Mouse (Mus musculus) kidney, adult 9 months (tissue): ENCODE data around the gene Ctnnd2.
A peak's percentile ranks its signal among the peaks of the same experiment; 100 is the strongest.

Experiments used
- DNase-seq: peaks from one replicate; pipeline ENCODE4 v3.0.0; 2022

The Ctnnd2 gene

GRCm38 (mm10) chr15:30660539-30661149 is 488.3 kb downstream of the Ctnnd2 start:
- no peak for DNase-seq

GRCm38 (mm10) chr15:30661689-30662422 is 489.5 kb downstream of the Ctnnd2 start:
- no peak for DNase-seq

GRCm38 (mm10) chr15:30667819-30668587 is 495.6 kb downstream of the Ctnnd2 start:
- no peak for DNase-seq

- DNase-seq = no peak
These were observed 509.5 kb downstream of the Ctnnd2 start for GRCm38 (mm10) chr15:30681939-30682338.

DNA sequence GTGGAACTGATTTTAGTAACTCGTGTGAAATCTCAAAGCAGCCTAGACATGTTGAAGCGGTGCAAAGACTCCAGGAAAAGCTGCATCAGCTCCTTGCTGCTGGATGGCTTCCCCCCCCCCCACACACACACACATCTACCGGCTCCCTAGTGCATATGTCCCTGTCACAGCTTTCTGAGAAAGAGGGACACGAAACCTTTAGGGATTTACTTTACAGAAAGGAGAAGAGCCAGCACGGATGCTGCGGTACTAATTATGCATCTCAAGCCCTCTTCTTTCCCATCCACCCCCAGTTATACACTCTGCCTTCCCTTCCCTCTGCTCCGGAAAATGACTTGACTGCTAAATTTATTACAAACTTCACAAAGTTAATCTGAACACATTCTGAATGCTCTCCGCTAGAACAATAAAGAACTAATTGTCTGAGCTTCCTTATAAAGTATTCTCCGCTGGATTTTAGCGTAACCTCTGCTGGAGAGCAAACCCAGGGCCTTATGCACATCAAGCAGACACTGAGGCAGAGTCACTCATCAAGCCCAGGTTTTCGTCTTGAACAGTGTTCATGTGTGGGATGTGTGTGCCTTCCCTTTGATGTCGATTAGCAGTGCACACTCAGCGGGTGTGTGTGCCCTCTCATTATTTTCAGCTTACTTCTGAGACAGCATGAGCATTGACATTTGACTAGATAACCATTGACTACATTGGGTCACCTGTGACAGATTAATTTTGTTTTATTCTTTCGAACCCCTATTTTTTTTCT is 510.1 kb downstream of the Ctnnd2 start:
- DNase-seq = no peak

DNA sequence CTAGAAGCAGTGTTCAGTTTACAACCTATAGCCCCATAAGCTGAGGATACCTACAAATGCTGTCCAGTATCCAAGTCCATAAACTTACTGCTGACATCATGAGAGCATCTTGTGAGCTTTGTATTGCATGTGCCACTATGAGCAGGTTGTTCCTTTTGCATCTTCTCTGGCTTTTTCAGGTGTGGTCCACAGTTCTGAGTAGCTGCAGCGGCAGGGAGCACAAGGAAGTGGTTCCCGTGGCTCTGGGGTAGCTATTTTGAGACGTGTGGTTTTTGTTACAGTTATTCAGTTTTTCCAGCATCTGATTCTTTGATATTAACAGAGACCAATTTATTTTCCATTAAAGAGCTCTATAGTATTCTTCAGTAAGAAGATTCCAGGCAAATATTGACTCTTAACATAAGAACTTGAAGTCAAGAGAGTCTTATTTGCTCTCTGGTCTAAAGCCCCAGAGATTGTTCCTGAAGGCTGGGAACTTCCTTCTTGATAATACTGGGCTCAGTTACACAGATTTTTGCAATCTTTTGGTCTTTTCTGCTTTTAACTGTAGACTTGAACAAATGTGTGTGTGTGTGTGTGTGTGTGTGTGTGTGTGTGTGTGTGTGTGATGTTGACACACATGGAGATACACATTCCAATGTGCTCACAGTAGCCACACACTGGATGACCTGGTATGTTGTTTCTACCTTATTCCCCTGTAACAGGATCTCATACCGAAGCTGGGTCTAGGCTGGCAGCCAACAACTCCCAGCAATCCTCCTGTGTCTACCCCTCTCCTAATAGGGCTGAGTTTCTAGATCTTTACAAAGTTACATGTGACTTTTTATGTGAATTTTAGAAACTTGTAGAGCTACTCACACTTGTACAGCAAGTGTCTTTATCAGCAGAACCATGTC is 514.1 kb downstream of the Ctnnd2 start:
- no peak for DNase-seq

GRCm38 (mm10) chr15:30693754-30694205 is 521.4 kb downstream of the Ctnnd2 start:
- no peak for DNase-seq

DNA sequence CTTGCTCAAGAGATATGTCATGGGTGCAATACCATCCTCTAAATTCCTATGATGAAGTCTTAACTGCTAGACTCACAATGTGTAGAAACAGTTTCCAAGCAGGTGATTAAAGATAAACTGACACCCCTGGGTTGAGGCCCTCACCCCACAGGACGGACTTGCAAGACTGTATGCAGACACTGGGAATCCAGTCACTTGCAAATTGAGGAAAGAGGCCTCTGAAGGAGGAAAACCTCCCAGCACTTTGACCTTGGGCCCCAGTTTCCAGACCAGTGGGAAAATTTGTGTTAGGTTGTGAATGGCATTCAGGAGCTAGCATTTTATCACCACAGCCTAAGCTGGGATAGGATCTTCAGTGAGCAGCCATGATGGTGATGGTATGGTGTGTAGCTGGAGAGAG is 521.9 kb downstream of the Ctnnd2 start:
- DNase-seq = no peak

DNA sequence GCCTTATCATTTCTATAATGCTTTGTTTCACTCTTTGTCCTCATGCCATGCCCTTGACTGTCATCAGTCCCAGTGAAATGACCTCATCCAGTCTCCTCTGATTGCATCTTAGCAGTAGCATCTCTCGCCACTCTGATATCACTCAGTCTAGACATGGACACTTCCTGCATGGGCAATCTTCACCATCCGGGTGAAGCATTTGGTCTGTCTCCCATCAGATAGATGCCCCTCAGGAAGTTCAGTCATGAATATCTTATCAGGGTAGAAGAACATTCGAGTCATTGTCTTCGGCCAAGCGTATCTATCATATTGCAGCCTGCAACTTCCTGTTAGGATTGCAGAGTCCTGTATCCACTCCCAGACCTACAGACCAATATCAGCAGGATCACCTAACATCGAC is 523.5 kb downstream of the Ctnnd2 start:
- no peak for DNase-seq

GRCm38 (mm10) chr15:30697356-30697755 is 525.0 kb downstream of the Ctnnd2 start:
- no peak for DNase-seq

DNA sequence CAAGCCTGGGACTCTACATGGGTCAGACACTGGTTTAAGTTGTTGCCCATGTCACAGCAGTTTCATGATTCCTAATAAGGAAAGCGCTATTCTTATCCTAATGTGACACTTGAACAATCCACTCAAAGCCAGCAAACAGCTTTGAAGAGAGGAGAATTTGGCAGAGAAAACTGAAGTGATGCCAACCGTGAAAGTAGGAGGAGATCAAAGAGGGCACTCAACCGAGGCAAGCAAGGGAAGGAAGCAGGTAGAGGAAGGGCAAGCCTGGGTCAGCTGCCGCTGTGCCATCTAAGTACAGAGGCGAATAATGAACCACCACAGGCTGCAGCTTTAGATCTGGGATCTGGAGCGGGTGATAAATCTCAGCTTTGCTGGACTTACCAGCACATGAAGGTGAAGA is 528.4 kb downstream of the Ctnnd2 start:
- peak; percentile 26 for DNase-seq

GRCm38 (mm10) chr15:30701592-30701991 is 529.2 kb downstream of the Ctnnd2 start:
- no peak for DNase-seq

DNA sequence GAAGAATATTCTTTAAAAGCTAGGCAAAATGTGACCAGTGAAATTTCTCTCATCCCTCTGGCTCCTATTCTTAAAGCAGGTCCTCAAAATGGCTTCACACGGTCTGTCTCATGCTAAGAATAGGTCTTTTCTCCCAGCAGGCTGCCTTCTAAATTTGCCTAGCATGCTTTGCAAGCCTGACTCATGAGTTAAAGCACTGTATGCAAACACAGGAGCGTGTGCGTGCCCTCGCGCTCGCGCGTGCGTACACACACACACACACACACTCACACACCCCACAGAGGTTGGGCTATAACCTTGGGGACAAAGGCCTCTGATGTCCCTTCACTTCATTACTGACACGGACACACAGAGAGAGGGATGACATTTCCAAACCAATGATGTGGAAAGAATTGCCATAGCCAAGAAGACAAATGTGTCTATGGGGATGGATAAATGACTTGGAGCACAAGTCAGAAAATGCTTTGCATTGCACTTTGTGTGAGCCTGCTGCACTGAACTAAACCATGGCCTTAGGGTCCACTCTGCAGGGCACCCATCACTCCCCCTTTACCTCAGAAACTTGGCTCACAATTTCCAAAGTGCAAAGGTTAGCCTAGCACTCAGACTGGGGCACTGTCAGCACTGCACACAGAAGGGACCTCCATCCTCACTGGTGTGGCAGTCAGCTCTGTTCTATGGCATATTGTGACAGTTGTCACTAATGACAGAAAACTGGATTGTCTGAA is 536.8 kb downstream of the Ctnnd2 start:
- DNase-seq = peak; percentile 6

- peak; percentile 16 for DNase-seq
These were observed 537.3 kb downstream of the Ctnnd2 start for GRCm38 (mm10) chr15:30709754-30710105.

DNA sequence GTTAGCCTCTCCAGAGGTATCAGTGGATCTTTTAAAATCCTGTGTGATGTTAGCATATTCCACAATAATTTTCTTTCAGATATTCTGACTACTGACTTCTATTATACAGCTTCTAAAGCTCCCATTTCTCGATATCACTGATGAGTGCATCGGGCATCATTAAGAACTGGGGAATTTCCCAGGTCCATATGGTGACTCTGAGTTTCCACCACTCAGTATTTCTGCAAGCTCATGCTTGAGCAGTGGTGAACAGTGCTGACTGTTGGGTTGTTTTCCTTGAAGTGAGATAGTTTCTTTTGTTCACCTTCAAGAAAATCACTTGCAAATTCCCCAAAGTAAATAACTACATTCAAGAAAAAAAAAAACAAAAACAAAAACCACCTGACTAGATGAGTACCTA is 542.4 kb downstream of the Ctnnd2 start:
- no peak for DNase-seq

GRCm38 (mm10) chr15:30718811-30719210 is 546.4 kb downstream of the Ctnnd2 start:
- DNase-seq = no peak

DNA sequence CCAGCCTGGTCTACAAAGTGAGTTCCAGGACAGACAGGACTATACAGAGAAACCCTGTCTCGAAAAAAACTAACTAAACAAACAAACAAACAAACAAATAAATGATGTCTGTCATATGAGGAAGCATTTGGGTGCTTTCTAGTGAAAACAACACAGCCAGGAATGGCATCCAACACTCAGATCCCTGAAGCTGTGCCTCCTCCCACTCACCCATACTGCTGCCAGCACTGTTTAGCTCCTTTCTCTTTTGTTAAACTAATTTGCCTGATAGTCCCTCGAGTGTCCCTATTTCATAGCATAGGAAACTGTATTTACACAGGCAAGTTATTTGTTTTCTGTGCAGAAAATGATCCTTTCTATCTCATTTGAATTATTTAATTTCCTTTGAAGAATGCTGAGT is 546.8 kb downstream of the Ctnnd2 start:
- no peak for DNase-seq

DNA sequence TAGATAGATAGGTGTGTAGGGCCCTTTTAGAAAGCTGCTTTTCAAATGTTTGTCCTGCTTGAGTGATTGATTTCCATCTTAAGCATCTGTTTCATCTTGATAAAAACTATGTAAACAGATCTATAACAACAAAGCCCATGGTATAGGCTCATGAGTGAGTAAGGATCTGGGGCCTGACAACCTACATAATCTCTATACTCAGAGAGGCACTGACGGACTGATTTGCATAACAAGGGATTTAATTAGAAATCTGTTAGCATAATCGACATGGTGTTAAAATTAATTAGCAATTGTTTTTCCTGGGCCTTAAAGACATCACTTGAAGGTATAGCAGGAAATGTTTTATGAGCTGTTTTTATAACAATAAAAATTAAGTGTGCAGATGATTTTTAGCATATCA is 548.7 kb downstream of the Ctnnd2 start:
- no peak for DNase-seq

DNA sequence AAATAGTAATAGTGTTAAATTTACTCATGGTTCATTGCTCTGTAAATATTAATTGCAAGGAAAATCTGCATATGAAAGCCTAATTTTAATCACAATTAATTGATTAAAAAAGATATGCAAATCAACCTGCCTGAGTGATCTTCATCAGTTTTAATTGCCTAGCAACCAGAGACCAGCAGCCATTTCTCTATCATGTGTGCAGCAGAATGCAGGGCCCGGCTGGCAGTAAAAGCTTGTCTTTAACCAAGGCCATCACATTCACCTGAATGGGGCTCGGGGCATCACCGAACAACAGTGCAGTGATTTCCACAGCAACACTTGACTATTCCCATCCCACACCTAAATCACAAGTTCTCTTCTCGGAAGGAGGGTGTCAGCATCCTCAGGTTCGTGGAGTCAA is 553.7 kb downstream of the Ctnnd2 start:
- no peak for DNase-seq

- DNase-seq = no peak
These were observed 565.8 kb downstream of the Ctnnd2 start for GRCm38 (mm10) chr15:30738178-30738577.

DNA sequence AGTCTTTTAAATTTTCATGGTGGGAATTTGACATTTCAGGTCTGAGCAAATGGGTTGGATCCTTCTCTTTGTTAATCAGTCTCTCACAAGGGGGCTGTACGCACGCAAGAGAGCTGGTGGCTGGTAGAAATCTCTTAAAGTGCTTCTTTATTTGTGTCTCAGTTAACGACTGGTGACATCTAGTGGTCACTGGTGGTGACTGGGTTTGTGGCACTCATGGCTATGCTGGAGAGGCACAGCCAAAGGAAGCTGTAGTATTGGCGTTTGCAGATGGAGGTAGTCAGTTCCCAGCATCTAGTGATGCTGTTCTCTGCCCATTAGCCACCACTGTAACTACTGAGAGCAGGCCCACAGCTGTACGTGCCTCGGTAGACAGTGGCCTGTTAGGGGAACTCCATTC is 568.3 kb downstream of the Ctnnd2 start:
- peak; percentile 66 for DNase-seq
